Mouse (Mus musculus) cerebellum, adult 18-20 months (tissue): ENCODE results near the gene Sept11.

Experiments
- DNase-seq, 2 experiments: peaks; one replicate each; pipeline ENCODE4 v3.0.0; 2021

Sept11 gene

GRCm38 (mm10) chr5:93097204-93097906 lies 4.1 kb downstream of the Sept11 start:
- DNase-seq: no peak

DNA sequence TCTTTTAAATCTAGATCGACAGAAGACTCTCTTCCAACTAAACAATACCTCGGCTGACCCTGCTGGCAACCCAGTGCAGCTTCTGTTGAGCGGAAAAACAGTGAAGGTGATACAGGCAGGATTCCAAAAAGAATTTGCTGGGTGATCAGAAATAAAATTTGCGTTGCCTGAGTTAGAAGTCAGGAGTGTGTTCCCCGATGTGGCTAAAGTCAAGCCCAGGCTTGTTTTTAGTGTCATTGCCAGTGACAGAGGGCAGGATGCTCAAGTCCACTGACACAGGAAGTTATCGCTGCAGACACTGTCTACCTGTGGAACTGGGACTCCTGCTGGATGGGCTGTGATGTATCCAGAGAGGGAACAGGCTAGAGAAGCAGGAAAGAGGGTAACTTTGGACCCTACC lies 5.0 kb downstream of the Sept11 start:
- DNase-seq: no peak

GRCm38 (mm10) chr5:93098811-93099210 lies 5.6 kb downstream of the Sept11 start:
- no peak for DNase-seq

DNA sequence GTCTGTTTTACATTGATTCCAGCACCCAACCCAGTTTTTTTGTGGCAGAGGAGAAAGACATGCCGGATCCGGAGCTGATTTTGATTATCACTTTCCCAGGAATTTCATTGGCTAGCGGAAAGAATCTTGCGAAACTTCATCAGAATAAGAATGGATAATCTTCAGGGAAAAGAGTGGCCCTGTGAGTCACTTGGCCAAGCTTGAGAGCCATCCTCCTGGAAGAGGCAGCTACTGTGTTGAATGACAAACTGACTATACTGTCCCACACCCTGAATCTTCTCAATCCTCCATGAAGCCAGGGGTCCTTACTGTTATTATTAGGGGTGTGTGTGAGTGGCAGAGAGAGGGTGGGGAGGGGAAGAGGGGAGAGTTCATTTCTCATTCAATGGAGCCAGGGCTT lies 7.7 kb downstream of the Sept11 start:
- DNase-seq: no peak

- DNase-seq: no peak
These were observed 8.1 kb downstream of the Sept11 start for GRCm38 (mm10) chr5:93101371-93101791.

- DNase-seq: no peak
These were observed 10.4 kb downstream of the Sept11 start for GRCm38 (mm10) chr5:93103603-93104002.

GRCm38 (mm10) chr5:93104987-93105823 lies 12.0 kb downstream of the Sept11 start:
- DNase-seq: no peak

- no peak for DNase-seq
These were observed 12.8 kb downstream of the Sept11 start for GRCm38 (mm10) chr5:93106048-93106447.

DNA sequence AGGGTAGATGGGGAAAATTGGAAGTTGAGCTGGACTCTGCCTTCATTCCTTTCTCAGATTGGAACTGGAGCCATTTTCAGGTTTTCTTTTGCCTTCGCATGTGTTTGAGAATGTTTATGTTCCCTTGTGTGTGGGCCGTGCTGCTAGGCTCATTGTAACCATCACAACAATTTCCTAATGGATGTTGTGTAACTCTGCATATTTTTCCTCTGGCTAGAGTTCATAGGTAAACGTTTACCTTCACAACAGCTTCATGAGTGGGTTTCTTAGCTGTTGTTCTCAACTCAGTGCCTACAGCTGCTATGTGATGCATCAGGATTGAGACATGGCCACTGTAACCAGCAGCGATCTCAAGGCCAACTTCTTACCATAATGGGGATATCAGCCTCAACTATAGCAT lies 15.5 kb downstream of the Sept11 start:
- no peak for DNase-seq

- no peak for DNase-seq
These were observed 16.3 kb downstream of the Sept11 start for GRCm38 (mm10) chr5:93109555-93109954.

DNA sequence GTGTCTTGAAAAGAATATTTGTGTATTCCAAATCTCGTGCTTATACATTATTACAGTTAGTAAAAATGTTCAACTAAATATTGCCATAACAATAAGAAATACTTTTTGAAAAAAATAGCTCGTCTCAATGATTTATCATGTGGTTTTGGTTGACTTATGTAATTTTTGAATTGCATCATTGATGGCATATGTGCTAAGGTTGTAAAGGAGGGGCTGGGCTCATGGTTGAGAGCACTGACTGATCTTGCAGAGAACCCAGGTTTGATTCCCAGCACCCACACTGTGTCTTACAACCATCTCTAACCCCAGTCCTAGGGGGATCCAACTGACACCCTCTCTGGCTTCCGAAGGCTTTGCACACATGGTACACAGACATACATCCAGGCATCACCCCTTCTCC lies 19.1 kb downstream of the Sept11 start:
- DNase-seq: no peak

DNA sequence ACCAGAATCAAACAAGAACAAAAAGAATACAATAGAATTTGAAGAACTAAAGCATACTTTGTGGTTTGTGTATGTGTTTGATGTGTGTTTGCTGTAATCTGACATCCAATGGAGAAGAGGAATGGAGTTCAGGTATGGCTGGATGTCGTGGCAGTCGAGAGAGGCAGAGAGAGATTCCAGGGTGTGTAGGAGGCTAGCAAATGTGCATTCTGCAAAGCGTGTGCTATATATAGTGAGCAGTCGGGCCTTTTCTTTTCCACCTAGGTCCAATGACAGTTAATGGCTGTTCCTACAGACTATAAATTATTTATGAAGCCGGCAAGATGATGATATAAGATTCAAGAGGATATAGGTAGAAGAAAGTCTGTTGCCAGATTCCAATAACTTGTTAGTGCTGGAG lies 20.3 kb downstream of the Sept11 start:
- no peak for DNase-seq

GRCm38 (mm10) chr5:93114515-93114914 lies 21.3 kb downstream of the Sept11 start:
- no peak for DNase-seq

GRCm38 (mm10) chr5:93115059-93115458 lies 21.8 kb downstream of the Sept11 start:
- DNase-seq: no peak

DNA sequence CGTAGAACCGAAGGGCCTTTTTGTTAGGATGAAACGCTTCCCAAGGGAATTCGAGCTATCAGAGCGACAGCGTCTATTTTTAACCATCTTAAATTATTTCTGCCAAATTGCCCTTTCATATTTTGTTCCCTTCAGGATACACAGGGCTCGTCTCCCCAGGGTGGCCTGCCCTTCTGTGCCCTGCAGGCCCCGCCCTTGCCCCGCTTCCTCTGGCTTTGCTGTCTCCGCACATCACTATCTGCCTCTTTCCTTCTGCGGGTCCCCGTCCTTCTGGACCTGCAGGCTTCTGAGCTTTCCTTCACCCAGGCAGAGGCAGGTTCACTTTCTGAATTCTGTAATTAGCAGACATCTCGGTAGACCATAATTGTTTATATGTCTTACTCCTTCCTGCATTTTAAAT lies 22.6 kb downstream of the Sept11 start:
- DNase-seq: no peak

- no peak for DNase-seq
These were observed 24.4 kb downstream of the Sept11 start for GRCm38 (mm10) chr5:93117648-93118047.

DNA sequence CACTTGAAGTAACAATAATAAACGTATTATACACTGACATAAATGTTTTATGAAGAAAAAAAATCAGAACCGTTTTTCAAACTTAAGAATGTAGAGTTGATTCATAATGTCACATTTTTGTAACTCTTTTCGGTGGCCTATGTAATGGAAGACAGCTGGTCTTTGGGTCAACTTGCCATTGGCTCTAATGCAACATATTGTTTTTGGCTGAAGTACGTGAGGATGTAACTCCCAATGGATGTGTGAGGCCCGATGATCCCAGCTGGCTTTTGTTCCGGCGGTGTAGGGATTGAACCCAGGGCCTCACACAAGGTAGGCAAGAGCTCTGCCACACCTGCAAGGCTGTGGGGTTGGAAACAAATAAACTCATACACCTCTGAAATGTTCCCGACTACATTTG lies 28.4 kb downstream of the Sept11 start:
- DNase-seq: no peak

GRCm38 (mm10) chr5:93124031-93124826 lies 31.0 kb downstream of the Sept11 start:
- DNase-seq: no peak

- no peak for DNase-seq
These were observed 32.1 kb downstream of the Sept11 start for GRCm38 (mm10) chr5:93125325-93125724.

DNA sequence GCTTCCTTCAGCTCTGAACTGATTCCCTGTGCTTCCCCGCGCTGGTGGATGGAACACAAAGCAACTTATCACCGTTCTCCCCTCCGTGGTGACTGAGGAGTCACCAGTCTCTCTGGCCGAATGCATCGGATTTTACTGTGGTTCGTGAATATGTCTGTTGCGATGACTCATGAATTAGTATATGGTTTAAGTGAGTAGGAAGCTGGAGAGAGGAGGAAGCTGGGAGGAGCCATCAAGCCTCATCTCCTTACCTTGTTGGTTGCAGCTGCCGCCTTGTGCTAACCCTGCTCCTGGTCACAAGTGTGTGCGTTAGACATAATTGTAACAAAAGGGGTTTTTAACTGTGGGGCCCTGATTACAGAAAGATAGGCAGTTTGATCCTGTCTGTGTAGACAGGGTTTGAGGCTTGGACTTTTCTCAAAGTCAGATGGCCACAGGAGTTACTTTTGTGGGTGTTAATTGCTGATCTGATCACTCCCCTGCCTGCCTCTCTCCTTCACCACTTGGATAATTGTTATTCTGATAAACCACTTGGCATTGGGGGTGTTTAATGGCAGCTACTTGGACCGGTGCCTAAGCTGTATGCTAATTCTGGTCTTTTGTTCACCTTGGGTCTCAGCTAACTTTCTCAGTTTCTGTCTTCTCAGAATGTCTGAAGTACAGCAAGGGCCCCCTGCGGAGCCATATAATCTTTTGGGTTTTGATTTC lies 33.1 kb downstream of the Sept11 start:
- no peak for DNase-seq

- DNase-seq: no peak
These were observed 33.8 kb downstream of the Sept11 start for GRCm38 (mm10) chr5:93126930-93127562.

DNA sequence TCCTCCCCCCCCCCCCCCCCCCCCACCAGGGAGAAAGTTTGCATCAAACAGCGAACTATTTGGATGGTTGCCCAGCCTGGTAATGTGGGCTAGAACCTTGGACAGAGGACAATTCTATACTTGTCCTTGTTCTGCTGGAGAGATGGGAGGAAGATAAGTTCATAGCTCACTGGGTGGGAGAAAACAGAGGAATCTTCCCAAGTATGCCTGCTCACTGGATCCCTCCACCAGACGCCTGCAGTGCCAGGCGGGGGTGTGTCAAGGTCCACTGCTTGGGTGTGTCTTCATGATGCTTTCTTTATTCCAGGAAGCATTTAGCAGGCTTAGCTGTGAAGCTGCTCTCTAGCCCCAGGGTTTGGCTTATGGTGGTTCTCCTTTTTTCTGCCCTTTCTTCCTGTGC lies 34.5 kb downstream of the Sept11 start:
- no peak for DNase-seq
